Mouse (Mus musculus) retina, adult 2 months (tissue): ENCODE measurements at regions not wholly inside any gene's neighbourhood (a gene's known extent, or its start where the extent isn't known, plus 50 kb on each side); places are given as distances from the start of the nearest gene placed in this dataset.

Experiments
- DNase-seq: peaks from one replicate; pipeline ENCODE4 v3.0.0-alpha.2; 2012; ENCODE audit warnings: low read depth, low spot score

- DNase-seq: peak; percentile 64
Measured at GRCm38 (mm10) chr2:144172100-144172770, 98.2 kb upstream of the Mgme1 start.

DNA sequence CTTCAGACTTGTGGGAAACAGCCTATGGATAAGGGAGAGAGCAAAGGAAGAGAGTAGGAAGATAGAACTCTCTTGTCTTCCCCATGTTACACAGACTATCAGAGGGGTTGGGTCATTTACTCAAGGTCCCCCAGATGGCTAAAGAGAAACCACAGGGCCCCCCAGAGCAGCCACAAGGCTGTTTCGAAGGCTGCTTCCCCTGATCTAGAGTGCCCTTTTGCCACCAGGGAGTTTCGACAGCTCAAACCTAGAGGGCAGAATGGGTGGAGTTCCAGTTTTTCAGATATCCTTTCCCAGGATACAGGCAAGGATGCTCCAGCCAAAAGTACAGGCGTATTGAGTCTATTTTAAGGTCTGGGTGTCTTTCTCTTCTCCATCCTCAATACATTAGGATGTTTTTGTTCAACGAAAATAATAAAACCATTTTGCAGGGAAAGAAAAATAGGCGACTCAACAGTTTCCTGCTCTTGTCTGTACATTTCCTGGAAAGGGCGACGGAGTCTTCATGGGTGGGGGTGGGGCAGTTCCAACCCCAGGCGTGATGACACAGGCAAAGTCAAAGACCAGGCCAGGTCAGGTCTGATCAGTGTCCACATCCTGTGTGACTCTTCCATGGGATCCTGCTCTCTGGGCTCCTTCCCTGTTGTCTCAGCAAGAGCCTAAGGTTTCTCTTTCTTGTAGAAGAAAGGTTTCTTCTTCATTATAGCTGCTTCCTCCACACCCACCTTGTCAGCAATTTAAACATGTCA is 96.9 kb upstream of the Mgme1 start:
- DNase-seq: no peak

GRCm38 (mm10) chr2:144174366-144175035 is 96.0 kb upstream of the Mgme1 start:
- no peak for DNase-seq

- DNase-seq: no peak
Measured at GRCm38 (mm10) chr2:144176508-144177170, 93.8 kb upstream of the Mgme1 start.

GRCm38 (mm10) chr2:144177268-144177667 is 93.2 kb upstream of the Mgme1 start:
- DNase-seq: no peak

DNA sequence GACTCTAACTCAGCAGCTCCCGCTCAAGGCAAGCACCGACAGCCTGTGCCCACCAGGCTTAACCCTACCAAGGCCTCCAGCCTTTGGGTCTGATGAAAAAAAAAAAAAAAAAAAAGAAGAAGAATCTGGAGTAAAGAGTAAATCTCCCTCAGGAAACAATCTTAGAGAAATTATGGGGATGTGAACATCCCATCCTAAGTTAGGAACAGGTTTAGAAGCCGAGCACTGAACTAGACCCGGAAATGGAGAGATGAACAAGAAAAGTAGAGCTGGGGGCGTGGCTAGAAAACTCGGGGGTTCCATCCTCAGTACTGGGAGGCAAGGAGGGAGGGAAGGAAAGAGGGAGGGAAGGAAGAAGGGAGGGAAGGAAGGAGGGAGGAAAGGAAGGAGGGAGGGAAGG is 92.5 kb upstream of the Mgme1 start:
- no peak for DNase-seq

DNA sequence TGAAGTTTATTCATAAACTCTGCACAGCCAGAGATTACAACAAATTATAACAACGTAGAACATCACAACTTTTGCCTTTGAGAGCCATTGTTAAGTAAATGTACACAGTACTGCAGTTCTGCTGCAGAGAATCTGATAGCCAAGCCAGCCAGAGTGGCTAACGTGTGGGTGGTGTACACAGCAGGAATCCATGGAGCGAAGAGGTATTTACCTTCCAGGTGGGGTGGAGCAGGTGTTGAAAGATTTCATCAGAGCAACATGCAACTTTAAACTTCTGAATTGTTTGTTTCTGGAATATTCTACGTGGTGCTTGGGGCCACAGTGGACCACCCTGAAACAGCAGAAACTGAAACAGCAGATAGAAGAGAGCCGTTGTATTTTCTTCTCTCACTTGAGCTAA is 88.4 kb upstream of the Mgme1 start:
- no peak for DNase-seq

DNA sequence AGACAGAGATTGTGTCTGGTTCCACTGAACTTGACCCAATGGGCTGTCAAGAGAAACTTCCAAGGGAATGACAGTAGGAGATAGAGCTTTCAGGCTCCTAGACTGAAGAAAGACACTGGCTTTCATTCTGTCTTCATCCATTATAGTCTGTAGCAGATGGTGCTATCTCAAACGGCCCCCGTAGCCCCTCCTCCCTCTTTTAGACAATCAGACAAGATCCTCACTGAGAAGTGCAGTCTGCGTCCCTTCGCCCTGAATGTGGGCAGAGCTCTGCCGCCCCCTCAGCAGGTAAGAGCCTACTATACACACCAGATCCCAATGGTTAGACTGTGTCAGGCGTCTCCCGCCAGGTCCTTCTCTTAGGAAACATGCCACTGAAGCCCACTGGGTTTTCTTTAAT is 87.9 kb upstream of the Mgme1 start:
- no peak for DNase-seq

DNA sequence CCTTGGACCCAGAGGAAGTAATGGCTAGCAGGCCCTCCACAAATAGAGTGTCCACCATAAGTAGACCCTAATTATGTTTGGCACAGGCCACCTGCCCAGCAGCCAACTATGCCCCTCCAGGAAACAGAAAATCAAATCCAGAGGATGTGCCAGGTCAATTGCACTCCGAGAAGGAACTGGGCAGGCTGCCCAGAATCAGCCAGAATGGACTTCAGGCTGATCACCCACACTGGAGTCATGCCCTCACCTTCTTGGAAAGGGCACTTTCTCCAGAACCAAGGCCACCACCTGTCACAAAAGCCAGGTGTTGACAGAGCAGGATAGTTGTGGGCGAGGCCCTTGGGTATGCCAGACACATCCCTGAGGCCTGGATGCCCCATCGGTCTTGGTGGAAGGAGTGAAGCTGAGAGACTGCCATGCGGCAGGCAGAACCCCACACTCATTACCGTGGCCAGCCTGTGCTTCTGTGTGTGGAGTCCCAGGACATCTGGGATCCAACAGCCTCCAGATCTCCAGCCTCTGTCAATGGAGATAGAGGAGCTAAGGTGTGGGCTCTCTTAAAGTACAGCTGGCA is 87.0 kb upstream of the Mgme1 start:
- no peak for DNase-seq

DNA sequence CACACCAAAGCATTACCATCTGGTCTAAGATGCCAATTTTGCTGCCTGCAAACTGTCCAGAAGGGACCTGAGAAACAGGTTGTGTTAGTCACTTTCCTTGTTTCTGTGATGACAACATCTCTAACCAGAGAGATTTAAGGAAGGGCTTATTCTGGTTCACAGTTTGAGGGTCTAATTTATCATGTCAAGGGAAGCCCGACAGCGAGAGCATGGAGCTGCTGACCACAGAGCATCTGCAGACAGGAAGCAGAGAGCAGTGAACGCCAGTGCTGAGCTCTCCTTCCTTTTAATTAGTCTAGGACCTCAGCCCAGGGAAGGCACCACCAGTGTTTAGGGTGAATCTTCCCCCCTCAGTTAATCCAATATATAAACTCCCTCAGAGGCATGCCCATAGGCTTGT is 85.3 kb upstream of the Mgme1 start:
- no peak for DNase-seq

DNA sequence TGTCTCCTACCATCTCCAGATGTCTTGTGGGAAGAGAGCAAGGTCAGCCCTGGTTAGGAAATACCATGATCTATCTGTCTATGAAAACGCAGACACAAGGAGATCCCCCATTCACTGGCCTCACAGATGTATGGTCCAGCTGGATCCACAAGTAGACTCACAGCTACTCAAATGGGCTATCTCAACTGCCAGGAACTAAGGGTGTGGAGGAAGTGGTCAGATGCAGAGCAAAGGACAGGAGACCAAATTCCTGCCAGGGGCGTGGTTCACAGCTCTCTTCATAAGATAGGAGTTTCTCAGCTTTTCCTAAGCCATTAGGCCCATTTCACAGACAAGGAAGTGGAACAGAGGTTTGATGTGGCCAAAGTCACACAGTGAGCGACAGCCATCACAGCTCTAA is 84.0 kb upstream of the Mgme1 start:
- no peak for DNase-seq

DNA sequence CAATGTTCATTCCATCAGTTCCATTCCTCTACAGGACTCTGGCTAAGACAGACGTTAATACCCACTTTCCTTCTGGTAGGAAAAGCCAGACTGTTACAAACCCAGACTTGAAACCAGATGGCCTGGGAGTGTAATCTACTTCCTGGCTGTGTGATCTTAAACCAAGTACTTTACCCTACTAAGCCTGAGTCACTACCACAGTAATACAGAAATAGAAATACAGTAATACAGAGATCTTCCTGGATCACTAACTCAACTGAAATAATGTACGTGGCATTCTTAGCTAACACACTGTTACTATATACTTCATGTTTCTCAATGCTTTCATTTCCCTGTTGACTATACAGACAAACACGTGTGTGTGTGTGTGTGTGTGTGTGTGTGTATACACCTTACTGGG is 82.4 kb upstream of the Mgme1 start:
- no peak for DNase-seq

DNA sequence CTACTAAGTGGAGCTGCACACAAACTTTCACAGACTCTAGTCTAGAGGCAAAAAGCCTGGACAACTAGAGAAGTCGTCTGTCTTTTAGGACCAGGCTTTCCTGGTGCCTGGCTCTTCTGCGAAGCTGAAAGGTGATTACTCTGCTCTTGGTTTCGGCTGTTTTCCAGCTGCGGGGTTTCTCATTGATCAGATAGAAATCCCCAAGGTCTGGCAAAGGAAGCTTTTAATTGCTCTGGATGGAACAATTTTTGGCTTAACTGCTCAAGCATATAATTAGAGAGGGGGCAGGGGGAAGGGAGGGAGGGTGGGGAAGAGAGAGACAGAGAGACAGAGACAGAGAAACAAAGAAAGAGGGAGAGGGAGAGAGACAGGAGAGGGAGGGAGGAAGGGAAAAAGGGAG is 82.0 kb upstream of the Mgme1 start:
- DNase-seq: no peak

- no peak for DNase-seq
Measured at GRCm38 (mm10) chr2:144189756-144190155, 80.7 kb upstream of the Mgme1 start.

GRCm38 (mm10) chr2:144191018-144191417 is 79.4 kb upstream of the Mgme1 start:
- DNase-seq: no peak

- DNase-seq: no peak
Measured at GRCm38 (mm10) chr2:144191707-144192106, 78.8 kb upstream of the Mgme1 start.

GRCm38 (mm10) chr2:144192428-144192827 is 78.0 kb upstream of the Mgme1 start:
- no peak for DNase-seq

- DNase-seq: no peak
Measured at GRCm38 (mm10) chr2:144195851-144196250, 74.6 kb upstream of the Mgme1 start.

DNA sequence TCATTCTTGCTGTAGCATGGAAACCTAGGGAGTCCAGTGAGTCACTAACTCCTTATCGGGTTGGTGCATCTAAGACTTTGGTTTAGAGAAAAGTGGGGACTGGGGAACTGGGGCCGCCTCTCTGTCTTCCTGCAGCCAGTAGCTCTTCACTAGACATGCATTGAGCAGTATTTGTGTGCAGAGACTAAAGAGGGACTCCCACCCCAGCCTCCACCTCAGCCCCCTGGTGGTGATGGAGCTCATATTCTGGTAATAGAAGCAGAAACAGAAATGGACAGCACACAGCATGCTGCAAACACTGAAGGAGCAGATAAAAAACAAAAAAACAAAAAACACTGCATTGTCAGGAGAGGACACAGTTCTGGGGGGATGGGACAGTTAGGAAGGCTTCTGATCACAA is 73.3 kb upstream of the Mgme1 start:
- DNase-seq: no peak

- DNase-seq: no peak
Measured at GRCm38 (mm10) chr2:144198326-144199051, 72.0 kb upstream of the Mgme1 start.
